Mouse (Mus musculus): ENCODE data around the gene Duox1. TPM values are rescaled to one million over a fixed set of nuclear protein-coding genes. Genes with fewer than 3 reads are reported as not detected.
A peak's percentile ranks its signal among the peaks of the same experiment; 100 is the strongest.
"Not testable (repeated sequence)": the region's sequence is repeated elsewhere in the genome, so short reads cannot be mapped to it uniquely, and the experiment has no call there.

The Duox1 gene
- polyA plus RNA-seq, 1 experiment from 2014 or later: 0.31 TPM

GRCm38 (mm10) chr2:122313536-122313935, 1.9 kb upstream of the Duox1 start, which contains the start of gene Duoxa1:
Gene Duoxa1 (minus strand): TSS chr2:122313730.
- H3K4me1 ChIP-seq: peaks cover 15% of the 10 kb centered on the region
- WGBS: 3% methylated on average over 24 of the region's 24 CpGs
- H3K9me3 ChIP-seq: no peaks in the 10 kb centered on the region
- peak within 1 kb of the TSS; percentile 32 for H3K9ac ChIP-seq
- peak within 1 kb of the TSS; percentile 33 for H3K4me3 ChIP-seq
- H3K27me3 ChIP-seq: peaks cover 74% of the 10 kb centered on the region
- no peak within 1 kb of the TSS for H3K27ac ChIP-seq
- H3K4me2 ChIP-seq: peak within 1 kb of the TSS; percentile 66
- H3K36me3 ChIP-seq: no peaks in the 10 kb centered on the region
- 0 out of 2 replicates have a peak, but pooled peaks have one; percentile 40 for ATAC-seq (ENCODE audit: insufficient number of reproducible peaks, insufficient read depth, low FRiP score, low TSS enrichment, low read depth)

GRCm38 (mm10) chr2:122317384-122317783, 1.9 kb downstream of the Duox1 start:
- no peak overlapping the region for H3K27ac ChIP-seq
- no peaks in the 10 kb centered on the region for H3K9me3 ChIP-seq
- WGBS: 81% methylated on average over 4 of the region's 4 CpGs
- H3K4me1 ChIP-seq: peaks cover 15% of the 10 kb centered on the region
- peaks cover 45% of the 10 kb centered on the region for H3K27me3 ChIP-seq
- H3K36me3 ChIP-seq: no peaks in the 10 kb centered on the region
- H3K4me3 ChIP-seq: no peak overlapping the region
- no peak overlapping the region for H3K9ac ChIP-seq
- ATAC-seq (ENCODE audit: insufficient number of reproducible peaks, insufficient read depth, low FRiP score, low TSS enrichment, low read depth): no peak
- no peak overlapping the region for H3K4me2 ChIP-seq

GRCm38 (mm10) chr2:122323960-122324359, 8.5 kb downstream of the Duox1 start:
- no peak for ATAC-seq (ENCODE audit: insufficient number of reproducible peaks, insufficient read depth, low FRiP score, low TSS enrichment, low read depth)
- 60% methylated on average over 3 of the region's 3 CpGs for WGBS
- no peaks in the 10 kb centered on the region for H3K9me3 ChIP-seq

GRCm38 (mm10) chr2:122324586-122324985, 9.1 kb downstream of the Duox1 start:
- Histone ChIP-seq H3K9me3 (no peaks in the 10 kb centered on the region), H3K27me3 (no peaks in the 10 kb centered on the region), H3K36me3 (no peaks in the 10 kb centered on the region), H3K27ac (no peak overlapping the region), H3K4me2 (no peak overlapping the region), H3K9ac (no peak overlapping the region), H3K4me3 (no peak overlapping the region), H3K4me1 (no peaks in the 10 kb centered on the region)
- no peak for ATAC-seq (ENCODE audit: insufficient number of reproducible peaks, insufficient read depth, low FRiP score, low TSS enrichment, low read depth)
- WGBS: 80% methylated on average over 3 of the region's 3 CpGs

More at GRCm38 (mm10) chr2:122323960-122324359, 8.5 kb downstream of the Duox1 start:
- Histone ChIP-seq H3K36me3 (no peaks in the 10 kb centered on the region), H3K4me1 (no peaks in the 10 kb centered on the region), H3K27me3 (no peaks in the 10 kb centered on the region), H3K4me3 (no peak overlapping the region), H3K4me2 (no peak overlapping the region), H3K9ac (no peak overlapping the region), H3K27ac (no peak overlapping the region)

- whole genome bisulfite sequencing: 49% methylated on average over 2 of the region's 2 CpGs
Observed at GRCm38 (mm10) chr2:122325361-122325760, 9.9 kb downstream of the Duox1 start.

GRCm38 (mm10) chr2:122327986-122328385, 12.5 kb downstream of the Duox1 start:
- 65% methylated on average over 3 of the region's 3 CpGs for WGBS
- H3K9ac ChIP-seq: no peak overlapping the region
- H3K4me1 ChIP-seq: no peaks in the 10 kb centered on the region
- H3K4me3 ChIP-seq: no peak overlapping the region
- H3K9me3 ChIP-seq: no peaks in the 10 kb centered on the region
- H3K4me2 ChIP-seq: no peak overlapping the region
- no peak overlapping the region for H3K27ac ChIP-seq
- ATAC-seq (ENCODE audit: insufficient number of reproducible peaks, insufficient read depth, low FRiP score, low TSS enrichment, low read depth): no peak
- no peaks in the 10 kb centered on the region for H3K27me3 ChIP-seq
- no peaks in the 10 kb centered on the region for H3K36me3 ChIP-seq

More at GRCm38 (mm10) chr2:122325361-122325760, 9.9 kb downstream of the Duox1 start:
- no peak overlapping the region for H3K4me2 ChIP-seq
- no peak overlapping the region for H3K9ac ChIP-seq
- no peaks in the 10 kb centered on the region for H3K27me3 ChIP-seq
- no peak overlapping the region for H3K4me3 ChIP-seq
- H3K9me3 ChIP-seq: no peaks in the 10 kb centered on the region
- no peak overlapping the region for H3K27ac ChIP-seq
- no peaks in the 10 kb centered on the region for H3K4me1 ChIP-seq
- H3K36me3 ChIP-seq: no peaks in the 10 kb centered on the region
- ATAC-seq (ENCODE audit: insufficient number of reproducible peaks, insufficient read depth, low FRiP score, low TSS enrichment, low read depth): no peak

GRCm38 (mm10) chr2:122330317-122330716, 14.8 kb downstream of the Duox1 start:
- not testable (repeated sequence) for H3K4me2 ChIP-seq; H3K4me1 ChIP-seq; H3K9ac ChIP-seq; ATAC-seq (ENCODE audit: insufficient number of reproducible peaks, insufficient read depth, low FRiP score, low TSS enrichment, low read depth); H3K27me3 ChIP-seq; H3K9me3 ChIP-seq; H3K4me3 ChIP-seq; H3K36me3 ChIP-seq; H3K27ac ChIP-seq
- whole genome bisulfite sequencing: 83% methylated on average over 6 of the region's 6 CpGs

- no peak overlapping the region for H3K27ac ChIP-seq
- H3K4me1 ChIP-seq: 0 out of 2 replicates have a peak, but pooled peaks cover 2% of the 10 kb centered on the region
- H3K27me3 ChIP-seq: no peaks in the 10 kb centered on the region
- no peak overlapping the region for H3K9ac ChIP-seq
- no peaks in the 10 kb centered on the region for H3K9me3 ChIP-seq
- ATAC-seq (ENCODE audit: insufficient number of reproducible peaks, insufficient read depth, low FRiP score, low TSS enrichment, low read depth): no peak
- H3K4me3 ChIP-seq: no peak overlapping the region
- H3K36me3 ChIP-seq: no peaks in the 10 kb centered on the region
- WGBS: 72% methylated on average over 3 of the region's 3 CpGs
- H3K4me2 ChIP-seq: no peak overlapping the region
Observed at GRCm38 (mm10) chr2:122332222-122332621, 16.8 kb downstream of the Duox1 start.

GRCm38 (mm10) chr2:122334170-122334569, 18.7 kb downstream of the Duox1 start:
- Histone ChIP-seq H3K4me1 (0 out of 2 replicates have a peak, but pooled peaks cover 6% of the 10 kb centered on the region), H3K9ac (no peak overlapping the region), H3K36me3 (no peaks in the 10 kb centered on the region), H3K4me2 (no peak overlapping the region), H3K27me3 (no peaks in the 10 kb centered on the region; the same call in 1 of the 2 replicates), H3K27ac (no peak overlapping the region), H3K4me3 (no peak overlapping the region), H3K9me3 (no peaks in the 10 kb centered on the region)
- 49% methylated on average over 3 of the region's 3 CpGs for WGBS
- no peak for ATAC-seq (ENCODE audit: insufficient number of reproducible peaks, insufficient read depth, low FRiP score, low TSS enrichment, low read depth)

- H3K36me3 ChIP-seq: no peaks in the 10 kb centered on the region
- H3K27me3 ChIP-seq: no peaks in the 10 kb centered on the region; the same call in 1 of the 2 replicates
- ATAC-seq (ENCODE audit: insufficient number of reproducible peaks, insufficient read depth, low FRiP score, low TSS enrichment, low read depth): no peak
- H3K27ac ChIP-seq: no peak overlapping the region
- H3K4me2 ChIP-seq: peak overlapping the region; percentile 41
- no peak overlapping the region for H3K4me3 ChIP-seq
- no peak overlapping the region for H3K9ac ChIP-seq
- 62% methylated on average over 21 of the region's 21 CpGs for WGBS
- H3K4me1 ChIP-seq: peaks cover 6% of the 10 kb centered on the region; the same call in 1 of the 2 replicates
- no peaks in the 10 kb centered on the region for H3K9me3 ChIP-seq
Observed at GRCm38 (mm10) chr2:122337291-122337690, 21.8 kb downstream of the Duox1 start.

GRCm38 (mm10) chr2:122345106-122345893, 29.8 kb downstream of the Duox1 start:
- no peak overlapping the region for H3K9ac ChIP-seq
- no peak overlapping the region for H3K4me2 ChIP-seq
- peak overlapping the region; percentile 56; the same call in 1 of the 2 replicates for H3K27ac ChIP-seq
- 76% methylated on average over 6 of the region's 6 CpGs for WGBS
- H3K4me1 ChIP-seq: peaks cover 25% of the 10 kb centered on the region
- ATAC-seq (ENCODE audit: insufficient number of reproducible peaks, insufficient read depth, low FRiP score, low TSS enrichment, low read depth): no peak
- no peaks in the 10 kb centered on the region for H3K36me3 ChIP-seq
- H3K4me3 ChIP-seq: no peak overlapping the region
- no peaks in the 10 kb centered on the region for H3K27me3 ChIP-seq
- no peaks in the 10 kb centered on the region for H3K9me3 ChIP-seq

- H3K4me2 ChIP-seq; ATAC-seq (ENCODE audit: insufficient number of reproducible peaks, insufficient read depth, low FRiP score, low TSS enrichment, low read depth); H3K4me3 ChIP-seq; H3K36me3 ChIP-seq; H3K27me3 ChIP-seq; H3K9me3 ChIP-seq; H3K9ac ChIP-seq: not testable (repeated sequence)
- H3K27ac ChIP-seq: peak overlapping the region; percentile 56; the same call in 1 of the 2 replicates
- peaks cover 29% of the 10 kb centered on the region for H3K4me1 ChIP-seq
- 96% methylated on average over 6 of the region's 6 CpGs for WGBS
Observed at GRCm38 (mm10) chr2:122346164-122346563, 30.7 kb downstream of the Duox1 start.

Data from embryonic facial prominence, embryonic 13.5 days (tissue).